Mouse (Mus musculus): ENCODE data around the gene Tfcp2l1. TPM values are rescaled to one million over a fixed set of nuclear protein-coding genes. Genes with fewer than 3 reads are reported as not detected.

The Tfcp2l1 gene
- polyA plus RNA-seq, 1 experiment from 2014 or later, result 1.4 TPM

GRCm38 (mm10) chr1:118643138-118643979 lies 15.6 kb downstream of the Tfcp2l1 start:
- Histone ChIP-seq H3K9me3 (replicated peaks; ENCODE audit: control insufficient read depth, low read length) (no peaks in the 10 kb centered on the region), H3K9ac (ENCODE audit: low read depth, low read length) (no peak overlapping the region), H3K4me2 (no peak overlapping the region), H3K36me3 (ENCODE audit: control insufficient read depth, insufficient read depth, low read length) (no peaks in the 10 kb centered on the region), H3K4me1 (ENCODE audit: control insufficient read depth, insufficient read depth, low read length) (peaks cover 4% of the 10 kb centered on the region; the same call in 1 of the 2 replicates), H3K4me3 (ENCODE audit: low read depth, low read length) (no peak overlapping the region), H3K27ac (ENCODE audit: low read depth, low read length) (no peak overlapping the region), H3K27me3 (ENCODE audit: control insufficient read depth, insufficient read depth, low read length) (no peaks in the 10 kb centered on the region)
- ATAC-seq (replicated peaks; ENCODE audit: insufficient number of reproducible peaks, low FRiP score, low TSS enrichment), result no peak
- 72% methylated on average over 9 of the region's 9 CpGs for WGBS (ENCODE audit: insufficient replicate concordance)

- Histone ChIP-seq H3K27me3 (ENCODE audit: control insufficient read depth, insufficient read depth, low read length) (no peaks in the 10 kb centered on the region), H3K4me1 (ENCODE audit: control insufficient read depth, insufficient read depth, low read length) (peaks cover 7% of the 10 kb centered on the region; the same call in 1 of the 2 replicates), H3K4me2 (no peak overlapping the region), H3K9me3 (replicated peaks; ENCODE audit: control insufficient read depth, low read length) (no peaks in the 10 kb centered on the region), H3K4me3 (ENCODE audit: low read depth, low read length) (no peak overlapping the region), H3K36me3 (ENCODE audit: control insufficient read depth, insufficient read depth, low read length) (no peaks in the 10 kb centered on the region), H3K9ac (ENCODE audit: low read depth, low read length) (no peak overlapping the region), H3K27ac (ENCODE audit: low read depth, low read length) (no peak overlapping the region)
- 50% methylated on average over 4 of the region's 4 CpGs for WGBS (ENCODE audit: insufficient replicate concordance)
- no peak for ATAC-seq (replicated peaks; ENCODE audit: insufficient number of reproducible peaks, low FRiP score, low TSS enrichment)
Observed at GRCm38 (mm10) chr1:118645701-118646100, 18.0 kb downstream of the Tfcp2l1 start.

GRCm38 (mm10) chr1:118648015-118648414 lies 20.3 kb downstream of the Tfcp2l1 start:
- Histone ChIP-seq H3K4me3 (ENCODE audit: low read depth, low read length) (no peak overlapping the region), H3K27me3 (ENCODE audit: control insufficient read depth, insufficient read depth, low read length) (no peaks in the 10 kb centered on the region), H3K4me1 (ENCODE audit: control insufficient read depth, insufficient read depth, low read length) (peaks cover 7% of the 10 kb centered on the region; the same call in 1 of the 2 replicates), H3K36me3 (ENCODE audit: control insufficient read depth, insufficient read depth, low read length) (no peaks in the 10 kb centered on the region), H3K9me3 (replicated peaks; ENCODE audit: control insufficient read depth, low read length) (no peaks in the 10 kb centered on the region), H3K4me2 (no peak overlapping the region), H3K27ac (ENCODE audit: low read depth, low read length) (no peak overlapping the region), H3K9ac (ENCODE audit: low read depth, low read length) (no peak overlapping the region)
- 20% methylated on average over 3 of the region's 3 CpGs for WGBS (ENCODE audit: insufficient replicate concordance)
- no peak for ATAC-seq (replicated peaks; ENCODE audit: insufficient number of reproducible peaks, low FRiP score, low TSS enrichment)

GRCm38 (mm10) chr1:118649933-118650770 lies 22.4 kb downstream of the Tfcp2l1 start:
- Histone ChIP-seq H3K4me3 (ENCODE audit: low read depth, low read length) (no peak overlapping the region), H3K36me3 (ENCODE audit: control insufficient read depth, insufficient read depth, low read length) (no peaks in the 10 kb centered on the region), H3K4me1 (ENCODE audit: control insufficient read depth, insufficient read depth, low read length) (peaks cover 7% of the 10 kb centered on the region; the same call in 1 of the 2 replicates), H3K9me3 (replicated peaks; ENCODE audit: control insufficient read depth, low read length) (no peaks in the 10 kb centered on the region), H3K9ac (ENCODE audit: low read depth, low read length) (no peak overlapping the region), H3K27ac (ENCODE audit: low read depth, low read length) (no peak overlapping the region), H3K4me2 (no peak overlapping the region), H3K27me3 (ENCODE audit: control insufficient read depth, insufficient read depth, low read length) (no peaks in the 10 kb centered on the region)
- WGBS (ENCODE audit: insufficient replicate concordance), result 74% methylated on average over 9 of the region's 9 CpGs
- ATAC-seq (replicated peaks; ENCODE audit: insufficient number of reproducible peaks, low FRiP score, low TSS enrichment), result peak; percentile 41; the same call in 1 of the 2 replicates

- no peaks in the 10 kb centered on the region for H3K9me3 ChIP-seq (replicated peaks; ENCODE audit: control insufficient read depth, low read length)
Observed at GRCm38 (mm10) chr1:118650771-118651080, 23.0 kb downstream of the Tfcp2l1 start.

GRCm38 (mm10) chr1:118658716-118659115 lies 31.0 kb downstream of the Tfcp2l1 start:
- 63% methylated on average over 6 of the region's 6 CpGs for WGBS (ENCODE audit: insufficient replicate concordance)
- ATAC-seq (replicated peaks; ENCODE audit: insufficient number of reproducible peaks, low FRiP score, low TSS enrichment), result no peak

More at GRCm38 (mm10) chr1:118650771-118651080, 23.0 kb downstream of the Tfcp2l1 start:
- H3K4me3 ChIP-seq (ENCODE audit: low read depth, low read length), result no peak overlapping the region
- no peak overlapping the region for H3K4me2 ChIP-seq
- H3K36me3 ChIP-seq (ENCODE audit: control insufficient read depth, insufficient read depth, low read length), result no peaks in the 10 kb centered on the region
- WGBS (ENCODE audit: insufficient replicate concordance), result 50% methylated on average over 3 of the region's 3 CpGs
- ATAC-seq (replicated peaks; ENCODE audit: insufficient number of reproducible peaks, low FRiP score, low TSS enrichment), result no peak
- peaks cover 7% of the 10 kb centered on the region; the same call in 1 of the 2 replicates for H3K4me1 ChIP-seq (ENCODE audit: control insufficient read depth, insufficient read depth, low read length)
- H3K9ac ChIP-seq (ENCODE audit: low read depth, low read length), result no peak overlapping the region
- no peaks in the 10 kb centered on the region for H3K27me3 ChIP-seq (ENCODE audit: control insufficient read depth, insufficient read depth, low read length)
- H3K27ac ChIP-seq (ENCODE audit: low read depth, low read length), result no peak overlapping the region

GRCm38 (mm10) chr1:118660880-118661465 lies 33.2 kb downstream of the Tfcp2l1 start:
- Histone ChIP-seq H3K4me2 (no peak overlapping the region), H3K9me3 (replicated peaks; ENCODE audit: control insufficient read depth, low read length) (no peaks in the 10 kb centered on the region), H3K27ac (ENCODE audit: low read depth, low read length) (no peak overlapping the region), H3K9ac (ENCODE audit: low read depth, low read length) (no peak overlapping the region), H3K4me1 (ENCODE audit: control insufficient read depth, insufficient read depth, low read length) (peaks cover 26% of the 10 kb centered on the region), H3K36me3 (ENCODE audit: control insufficient read depth, insufficient read depth, low read length) (no peaks in the 10 kb centered on the region), H3K27me3 (ENCODE audit: control insufficient read depth, insufficient read depth, low read length) (no peaks in the 10 kb centered on the region), H3K4me3 (ENCODE audit: low read depth, low read length) (no peak overlapping the region)
- no peak for ATAC-seq (replicated peaks; ENCODE audit: insufficient number of reproducible peaks, low FRiP score, low TSS enrichment)
- 33% methylated on average over 3 of the region's 3 CpGs for WGBS (ENCODE audit: insufficient replicate concordance)

More at GRCm38 (mm10) chr1:118658716-118659115, 31.0 kb downstream of the Tfcp2l1 start:
- H3K36me3 ChIP-seq (ENCODE audit: control insufficient read depth, insufficient read depth, low read length), result no peaks in the 10 kb centered on the region
- H3K27ac ChIP-seq (ENCODE audit: low read depth, low read length), result no peak overlapping the region
- H3K4me2 ChIP-seq, result no peak overlapping the region
- H3K27me3 ChIP-seq (ENCODE audit: control insufficient read depth, insufficient read depth, low read length), result no peaks in the 10 kb centered on the region
- no peaks in the 10 kb centered on the region for H3K9me3 ChIP-seq (replicated peaks; ENCODE audit: control insufficient read depth, low read length)
- H3K4me3 ChIP-seq (ENCODE audit: low read depth, low read length), result no peak overlapping the region
- peaks cover 26% of the 10 kb centered on the region for H3K4me1 ChIP-seq (ENCODE audit: control insufficient read depth, insufficient read depth, low read length)
- no peak overlapping the region for H3K9ac ChIP-seq (ENCODE audit: low read depth, low read length)

GRCm38 (mm10) chr1:118663062-118663461 lies 35.3 kb downstream of the Tfcp2l1 start:
- H3K4me2 ChIP-seq, result no peak overlapping the region
- H3K27ac ChIP-seq (ENCODE audit: low read depth, low read length), result no peak overlapping the region
- peaks cover 26% of the 10 kb centered on the region for H3K4me1 ChIP-seq (ENCODE audit: control insufficient read depth, insufficient read depth, low read length)
- no peaks in the 10 kb centered on the region for H3K36me3 ChIP-seq (ENCODE audit: control insufficient read depth, insufficient read depth, low read length)
- no peak for ATAC-seq (replicated peaks; ENCODE audit: insufficient number of reproducible peaks, low FRiP score, low TSS enrichment)
- no peak overlapping the region for H3K4me3 ChIP-seq (ENCODE audit: low read depth, low read length)
- 44% methylated on average over 1 of the region's 1 CpGs for WGBS (ENCODE audit: insufficient replicate concordance)
- no peak overlapping the region for H3K9ac ChIP-seq (ENCODE audit: low read depth, low read length)
- no peaks in the 10 kb centered on the region for H3K27me3 ChIP-seq (ENCODE audit: control insufficient read depth, insufficient read depth, low read length)
- no peaks in the 10 kb centered on the region for H3K9me3 ChIP-seq (replicated peaks; ENCODE audit: control insufficient read depth, low read length)

All from heart, embryonic 11.5 days (tissue).